Mouse (Mus musculus) MEL (cell line): ENCODE measurements around the gene Ccdc144b.

Experiments
- MAFK ChIP-seq: IDR thresholded peaks from 2 replicates; pipeline ENCODE4 v1.6.1; 2011; ENCODE audit warnings: low read depth, mild to moderate bottlenecking, low read length, improper control_type of control experiment, borderline replicate concordance
- NELFE ChIP-seq: IDR thresholded peaks from 2 replicates; pipeline ENCODE4 v1.6.1; 2011; ENCODE audit warnings: low read depth, low read length, improper control_type of control experiment
- RCOR1 ChIP-seq: IDR thresholded peaks from 2 replicates; pipeline ENCODE4 v1.6.1; 2012; ENCODE audit warnings: low read depth, mild to moderate bottlenecking, inconsistent platforms, low read length, improper control_type of control experiment
- TBP ChIP-seq: IDR thresholded peaks from 2 replicates; pipeline ENCODE4 v1.8.0; 2011; ENCODE audit warnings: low read depth, low read length, improper control_type of control experiment
- ZC3H11A ChIP-seq: IDR thresholded peaks from 2 replicates; pipeline ENCODE4 v1.6.1; 2012; ENCODE audit warnings: low read depth, mild to moderate bottlenecking, inconsistent platforms, low read length, improper control_type of control experiment

GRCm38 (mm10) chr3:35966493-35966892 is 86.9 kb downstream of the Ccdc144b start:
- TF ChIP-seq NELFE: no peak
- TF ChIP-seq TBP: peak; percentile 53
- 0 out of 2 replicates have a peak, but pooled peaks have one; percentile 34 for TF ChIP-seq RCOR1
- no peak for TF ChIP-seq ZC3H11A
- no peak for TF ChIP-seq MAFK
